Mouse (Mus musculus) adrenal gland, postnatal 4 days (tissue): Measurements from ENCODE around the gene Clpx. TPM values are rescaled to one million over a fixed set of nuclear protein-coding genes. Genes with fewer than 3 reads are reported as not detected.
"Not testable (repeated sequence)": the region's sequence is repeated elsewhere in the genome, so short reads cannot be mapped to it uniquely, and the experiment has no call there.

ENCODE experiments used
- DNase-seq, 2 experiments: peaks; one replicate each; pipeline ENCODE4 v3.0.0; 2021 to 2022; ENCODE audit warnings: low spot score in 2 of 2, mixed read lengths in 2 of 2
- long read RNA-seq, 2 experiments: library from polyadenylated mRNA; stranded (forward); transcript quantifications; one replicate each; pipeline ENCODE4 v2.0.0; 2021
- total RNA-seq, 2 experiments: library from RNA; stranded (reverse); gene quantifications; 2 replicates each; pipeline ENCODE4 v1.2.3; 2021

The Clpx gene
- total RNA-seq = 10 to 100 TPM; 72.0 to 81.7 TPM
- long read RNA-seq, experiment 1, transcript Clpx-201 (14 exons, 2,885 nt) = major isoform, 97 of 111 reads
- long read RNA-seq, experiment 1, partial matches to known transcripts = 9 of 111 reads
- long read RNA-seq, experiment 1, other reads (novel, unspliced or antisense) = 3 of 111 reads
- long read RNA-seq, experiment 2, transcript Clpx-202 (13 exons, 2,809 nt) = minor isoform, 9 of 217 reads
- long read RNA-seq, experiment 2, transcript Clpx-201 (14 exons, 2,885 nt) = major isoform, 181 of 217 reads
- long read RNA-seq, experiment 2, partial matches to known transcripts = 5 of 217 reads
- long read RNA-seq, experiment 2, other reads (novel, unspliced or antisense) = 22 of 217 reads

DNA sequence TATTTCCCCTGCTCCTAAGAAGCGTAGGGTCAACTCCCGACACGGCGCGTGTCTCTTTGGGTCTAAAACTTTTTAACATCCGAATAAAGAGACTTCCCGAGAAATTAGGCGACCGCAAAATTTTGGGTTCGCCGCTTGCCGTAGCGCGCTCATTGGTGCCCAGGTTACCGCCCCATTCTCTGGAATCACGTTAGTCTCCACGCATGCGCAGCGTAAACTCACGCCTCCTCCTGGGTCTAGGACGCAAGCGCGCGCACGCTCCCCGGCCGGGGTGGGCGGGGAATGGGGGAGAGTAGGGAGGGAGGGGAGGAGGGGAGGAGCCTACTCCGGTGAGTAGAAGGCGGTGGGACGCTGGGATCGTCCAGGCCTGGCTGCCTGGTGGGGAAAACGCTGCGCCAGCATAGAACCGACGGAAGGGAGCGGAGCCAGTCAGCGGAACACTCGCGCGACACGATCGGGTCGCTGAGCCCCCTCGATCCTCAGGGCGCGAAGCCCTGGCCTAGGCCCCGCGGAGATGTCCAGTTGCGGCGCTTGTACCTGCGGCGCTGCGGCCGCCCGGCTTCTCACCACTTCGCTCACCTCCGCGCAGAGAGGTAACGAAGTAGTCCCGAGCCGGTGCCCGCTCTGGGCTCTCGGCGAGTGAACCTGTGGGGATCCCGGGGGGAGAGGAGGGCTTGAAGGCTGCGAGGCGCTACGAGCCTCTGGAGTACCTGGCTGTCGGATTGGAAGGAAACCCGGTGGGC lies at the start of gene Clpx:
TSS of gene Clpx (plus strand) at position 288 of the 743 bp plus-strand sequence.
- peak; percentile 94 to 97 for DNase-seq

GRCm38 (mm10) chr9:65247502-65248376 lies 46.3 kb upstream of the Clpx start:
- no peak for DNase-seq

- DNase-seq = no peak
These were observed 45.7 kb upstream of the Clpx start for GRCm38 (mm10) chr9:65248377-65248690.

DNA sequence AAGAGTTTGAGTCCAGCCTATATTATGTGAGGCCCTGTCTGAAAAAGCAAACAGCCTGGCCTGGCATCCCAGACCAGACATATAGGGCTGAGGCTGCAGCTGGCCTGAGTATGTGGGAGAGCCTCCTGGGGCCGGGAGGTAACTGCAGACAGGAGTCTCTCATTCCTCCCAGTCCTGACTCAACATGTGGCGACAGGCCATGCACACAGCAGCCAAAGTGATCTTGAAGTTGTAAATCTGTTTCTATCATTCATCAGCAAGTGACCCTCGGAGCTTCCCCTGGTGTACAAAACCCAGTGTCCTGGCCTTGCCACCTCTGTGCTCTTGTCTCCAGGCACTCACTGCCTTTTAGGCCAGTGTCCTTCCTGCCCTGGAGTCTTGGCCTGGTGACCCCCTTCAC lies 42.0 kb upstream of the Clpx start:
- DNase-seq = peak in 1 of 2 experiments; percentile 16

- no peak for DNase-seq
These were observed 38.0 kb upstream of the Clpx start for GRCm38 (mm10) chr9:65255906-65256600.

- no peak for DNase-seq
These were observed 36.7 kb upstream of the Clpx start for GRCm38 (mm10) chr9:65257218-65257910.

DNA sequence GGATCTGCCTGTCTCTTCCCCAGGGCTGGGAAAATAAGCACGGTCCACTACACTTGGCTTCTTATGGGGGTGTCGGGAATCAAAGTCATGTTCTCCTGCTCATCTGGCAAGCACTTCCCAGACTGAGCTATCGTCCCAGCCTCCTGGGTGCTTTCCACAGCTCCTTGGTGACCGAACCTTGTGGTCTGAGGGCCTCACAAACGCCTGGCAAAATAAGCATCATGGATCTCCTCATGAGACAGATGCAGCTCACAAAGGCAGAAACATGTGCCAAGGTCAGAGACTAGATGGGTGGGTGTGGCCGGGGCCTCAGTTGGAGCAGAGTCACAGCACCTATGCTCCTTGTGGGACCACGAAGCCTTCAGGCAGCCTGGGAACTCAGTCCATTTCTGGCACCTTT lies 34.7 kb upstream of the Clpx start:
- no peak for DNase-seq

- DNase-seq = no peak
These were observed 32.3 kb upstream of the Clpx start for GRCm38 (mm10) chr9:65261591-65262230.

DNA sequence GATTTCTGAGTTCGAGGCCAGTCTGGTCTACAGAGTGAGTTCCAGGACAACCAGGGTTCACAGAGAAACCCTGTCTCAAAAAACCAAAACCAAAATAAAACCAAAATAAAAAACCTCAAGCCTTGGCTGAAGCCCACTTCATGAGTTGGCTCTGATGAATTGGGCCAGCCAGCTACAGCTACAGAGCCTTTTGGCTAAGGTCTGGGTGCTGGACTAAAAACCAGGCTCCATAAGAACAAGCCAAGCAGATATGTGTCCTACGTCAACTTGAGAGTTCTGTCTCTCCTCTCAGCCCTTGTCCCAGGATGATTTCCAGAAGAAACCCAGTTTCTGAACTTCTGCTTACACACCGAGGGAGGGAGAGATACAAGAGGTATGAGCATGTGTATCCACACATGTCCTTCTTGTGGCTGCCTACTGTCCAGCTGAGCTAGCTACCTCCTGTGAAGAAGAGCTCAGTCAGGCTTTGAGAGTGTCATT lies 31.4 kb upstream of the Clpx start:
- no peak for DNase-seq

DNA sequence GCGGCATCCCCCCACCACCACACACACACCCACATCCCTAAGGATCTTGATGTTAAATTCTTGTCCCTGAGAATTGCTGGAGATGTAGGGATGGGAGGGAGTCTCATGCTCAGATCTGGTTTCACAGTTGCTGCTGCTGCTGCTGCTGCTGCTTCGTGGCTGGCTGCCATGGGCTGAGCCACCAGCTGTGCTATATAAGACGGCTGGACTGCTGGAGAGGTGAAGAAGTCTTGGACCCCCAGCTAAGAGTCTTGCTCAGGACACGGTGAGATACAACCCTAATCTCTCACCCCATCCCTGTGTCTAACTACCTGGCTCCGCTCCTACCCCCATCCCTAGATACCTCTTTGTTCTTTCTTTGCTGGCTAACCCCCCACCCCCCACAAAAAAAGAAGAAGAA lies 29.1 kb upstream of the Clpx start, which contains the start of gene Cilp:
TSS of gene Cilp (plus strand) at position 222 of the 400 bp plus-strand sequence.
- DNase-seq = no peak

- no peak for DNase-seq
These were observed 26.1 kb upstream of the Clpx start for GRCm38 (mm10) chr9:65267742-65268515.

DNA sequence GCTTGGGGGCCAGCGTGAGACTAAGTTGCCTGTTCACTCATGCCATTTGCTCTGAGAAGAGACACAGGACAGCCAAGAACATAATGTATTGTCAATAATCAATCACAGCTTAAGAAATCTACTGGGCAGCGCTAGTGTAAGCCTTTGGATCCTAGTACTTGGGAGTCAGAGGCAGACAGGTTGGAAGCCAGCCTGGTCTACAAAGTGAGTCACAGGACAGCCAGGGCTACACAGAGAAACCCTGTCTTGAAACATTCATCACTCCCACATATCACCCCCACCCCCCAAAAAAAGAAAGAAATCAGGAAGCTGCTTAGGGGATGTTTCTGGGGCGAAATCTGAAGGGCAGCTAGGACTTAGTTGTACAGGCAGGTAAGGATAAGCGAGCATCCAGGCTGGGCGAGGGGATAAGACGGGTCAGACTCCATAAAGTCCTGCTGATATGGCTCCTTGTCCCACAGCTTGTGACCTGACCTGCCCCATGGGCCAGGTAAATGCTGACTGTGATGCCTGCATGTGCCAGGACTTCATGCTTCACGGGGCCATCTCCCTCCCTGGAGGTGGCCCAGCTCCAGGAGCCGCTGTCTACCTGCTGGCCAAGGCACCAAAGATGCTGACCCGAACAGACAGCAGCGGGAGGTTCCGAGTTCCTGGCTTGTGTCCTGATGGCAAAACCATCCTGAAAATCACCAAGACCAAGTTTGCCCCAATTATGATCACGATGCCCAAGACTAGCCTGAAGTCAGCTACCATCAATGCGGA lies 20.8 kb upstream of the Clpx start:
- DNase-seq = no peak

- no peak for DNase-seq
These were observed 20.2 kb upstream of the Clpx start for GRCm38 (mm10) chr9:65273873-65274272.

GRCm38 (mm10) chr9:65274851-65275250 lies 19.2 kb upstream of the Clpx start:
- not testable (repeated sequence) for DNase-seq

DNA sequence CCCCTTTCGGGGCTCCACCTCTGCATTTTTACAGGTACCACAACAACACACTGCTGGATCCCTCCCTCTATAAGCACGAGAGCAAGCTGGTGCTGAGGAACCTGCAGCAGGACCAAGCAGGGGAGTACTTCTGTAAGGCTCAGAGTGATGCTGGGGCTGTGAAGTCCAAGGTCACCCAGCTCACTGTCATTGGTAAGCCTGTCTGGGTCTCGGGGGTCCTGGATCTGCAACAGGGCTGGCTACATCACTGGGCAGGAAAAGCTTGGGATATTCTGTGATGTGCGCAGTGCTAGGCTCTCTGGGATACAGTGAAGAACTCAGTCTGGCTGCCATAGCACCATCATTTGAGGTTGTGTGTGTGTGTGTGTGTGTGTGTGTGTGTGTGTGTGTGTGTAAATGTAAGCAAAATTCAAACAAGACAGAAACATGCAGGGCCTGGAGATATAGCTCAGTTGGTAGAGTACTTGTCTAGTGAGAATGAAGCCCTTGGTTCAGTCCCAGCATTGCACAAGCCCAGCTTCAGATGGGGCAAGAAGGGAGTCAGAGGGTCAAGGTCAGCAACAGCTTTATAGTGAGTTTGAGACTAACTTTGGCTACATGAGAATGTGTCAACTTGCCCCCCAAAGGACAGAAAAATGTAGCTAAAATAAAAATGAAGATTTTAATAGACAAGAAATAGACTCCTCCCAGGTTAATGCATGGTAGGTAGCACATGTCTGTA lies 18.1 kb upstream of the Clpx start:
- no peak for DNase-seq

DNA sequence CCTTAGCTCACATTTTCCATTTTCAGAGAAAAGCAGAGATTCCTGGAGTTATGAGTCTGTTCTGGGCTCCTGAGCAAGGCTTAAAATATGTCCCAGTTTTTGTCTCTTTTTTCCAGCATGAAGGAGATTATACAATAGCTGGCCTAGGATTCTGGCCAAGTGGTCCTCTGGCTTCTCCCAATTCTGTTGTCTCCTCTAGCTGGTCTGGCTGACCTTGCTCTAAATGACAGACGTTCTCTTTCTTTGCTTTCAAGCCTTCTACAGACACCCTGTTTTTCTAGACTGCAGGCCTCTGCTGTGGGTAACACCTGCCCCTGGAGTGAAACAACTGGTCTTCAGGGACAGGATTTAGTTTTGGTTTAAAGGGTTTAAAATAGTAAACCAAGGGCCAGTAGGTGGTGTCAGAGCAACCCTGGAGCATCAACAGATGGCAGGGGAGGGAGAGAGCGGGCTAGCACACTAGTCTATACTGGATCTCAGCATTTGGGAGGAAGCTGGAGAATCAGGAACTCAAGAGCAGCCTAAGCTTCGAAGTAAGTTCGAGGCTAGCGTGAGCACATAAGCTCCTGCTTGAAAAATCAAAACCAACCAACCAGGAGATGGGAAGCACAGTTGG lies 12.4 kb upstream of the Clpx start:
- no peak for DNase-seq

DNA sequence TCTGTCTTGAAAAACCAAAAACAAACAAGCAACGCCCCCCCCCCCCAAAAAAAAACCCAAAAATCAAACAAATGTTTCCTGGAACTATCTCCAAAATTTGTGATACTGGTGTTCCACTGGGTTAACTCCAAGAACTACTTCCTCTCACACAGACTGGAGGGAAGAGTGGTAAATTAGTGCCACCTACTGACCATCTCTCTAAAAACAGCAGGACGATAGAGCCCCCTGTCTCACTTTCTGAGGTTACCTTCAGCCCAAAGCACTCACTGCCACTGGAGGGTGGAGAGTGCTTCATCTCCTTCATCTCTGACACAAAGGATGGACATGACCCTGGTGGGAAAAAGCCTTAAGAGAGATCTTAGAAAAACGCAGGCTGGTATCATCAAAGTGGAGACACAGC lies 10.8 kb upstream of the Clpx start:
- DNase-seq = no peak
